Mouse (Mus musculus) kidney, adult 18-20 months (tissue): Measurements from ENCODE around the gene Ppp3ca.
"Not testable (repeated sequence)": the region's sequence is repeated elsewhere in the genome, so short reads cannot be mapped to it uniquely, and the experiment has no call there.

Source experiments
- DNase-seq: peaks from one replicate; pipeline ENCODE4 v3.0.0; 2021

The Ppp3ca gene

GRCm38 (mm10) chr3:136688101-136688586 is 18.2 kb downstream of the Ppp3ca start:
- no peak for DNase-seq

GRCm38 (mm10) chr3:136689793-136690543 is 20.0 kb downstream of the Ppp3ca start:
- DNase-seq, result no peak

- no peak for DNase-seq
Measured at GRCm38 (mm10) chr3:136691984-136692383, 22.1 kb downstream of the Ppp3ca start.

GRCm38 (mm10) chr3:136693547-136693946 is 23.6 kb downstream of the Ppp3ca start:
- DNase-seq, result no peak

- no peak for DNase-seq
Measured at GRCm38 (mm10) chr3:136697626-136698191, 27.8 kb downstream of the Ppp3ca start.

- DNase-seq, result not testable (repeated sequence)
Measured at GRCm38 (mm10) chr3:136699711-136700110, 29.8 kb downstream of the Ppp3ca start.

- DNase-seq, result no peak
Measured at GRCm38 (mm10) chr3:136700447-136701009, 30.6 kb downstream of the Ppp3ca start.

- no peak for DNase-seq
Measured at GRCm38 (mm10) chr3:136702861-136703260, 32.9 kb downstream of the Ppp3ca start.

- DNase-seq, result no peak
Measured at GRCm38 (mm10) chr3:136704515-136705247, 34.8 kb downstream of the Ppp3ca start.

GRCm38 (mm10) chr3:136706048-136706447 is 36.1 kb downstream of the Ppp3ca start:
- no peak for DNase-seq

- no peak for DNase-seq
Measured at GRCm38 (mm10) chr3:136706771-136707170, 36.8 kb downstream of the Ppp3ca start.

GRCm38 (mm10) chr3:136707222-136708019 is 37.5 kb downstream of the Ppp3ca start:
- DNase-seq, result no peak

- DNase-seq, result no peak
Measured at GRCm38 (mm10) chr3:136708230-136708629, 38.3 kb downstream of the Ppp3ca start.

- no peak for DNase-seq
Measured at GRCm38 (mm10) chr3:136710310-136710906, 40.5 kb downstream of the Ppp3ca start.

- no peak for DNase-seq
Measured at GRCm38 (mm10) chr3:136714307-136715039, 44.5 kb downstream of the Ppp3ca start.

- no peak for DNase-seq
Measured at GRCm38 (mm10) chr3:136716247-136716646, 46.3 kb downstream of the Ppp3ca start.

- no peak for DNase-seq
Measured at GRCm38 (mm10) chr3:136718412-136718811, 48.5 kb downstream of the Ppp3ca start.

- no peak for DNase-seq
Measured at GRCm38 (mm10) chr3:136721241-136721640, 51.3 kb downstream of the Ppp3ca start.

GRCm38 (mm10) chr3:136721804-136722427 is 52.0 kb downstream of the Ppp3ca start:
- DNase-seq, result no peak

- no peak for DNase-seq
Measured at GRCm38 (mm10) chr3:136722493-136722892, 52.6 kb downstream of the Ppp3ca start.
